Mouse (Mus musculus) lung, postnatal 0 days (tissue): ENCODE measurements at regions not wholly inside any gene's neighbourhood (a gene's known extent, or its start where the extent isn't known, plus 50 kb on each side); places are given as distances from the start of the nearest gene placed in this dataset.

Source experiments
- ATAC-seq: fragments of 200-750 bp; cut with Nextera tagmentation; 2 replicates; pipeline ENCODE4 v1.8.0; 2017; ENCODE audit warnings: moderate library complexity
- DNase-seq: peaks from one replicate; pipeline ENCODE4 v3.0.0-alpha.2; 2016; ENCODE audit warnings: low spot score
- H3K27ac ChIP-seq: fragments of 300-500 bp; sonication (generic); 2 replicates; pipeline ENCODE4 v1.5.1; 2014; ENCODE audit warnings: antibody characterized with exemption, mild to moderate bottlenecking, low read length, mixed read lengths
- H3K27me3 ChIP-seq: fragments of 300-500 bp; sonication (generic); replicated peaks from 2 replicates; pipeline ENCODE4 v1.6.1; 2014; ENCODE audit warnings: low read length, mixed read lengths; ENCODE audit not compliant: insufficient read depth
- H3K36me3 ChIP-seq: fragments of 300-500 bp; sonication (generic); 2 replicates; pipeline ENCODE4 v1.6.1; 2014; ENCODE audit warnings: low read length, mixed read lengths; ENCODE audit not compliant: insufficient read depth
- H3K4me1 ChIP-seq: fragments of 300-500 bp; sonication (generic); 2 replicates; pipeline ENCODE4 v1.6.1; 2014; ENCODE audit warnings: antibody characterized with exemption, low read depth, low read length, mixed read lengths; ENCODE audit not compliant: insufficient read depth
- H3K4me2 ChIP-seq: fragments of 300-500 bp; sonication (generic); replicated peaks from 2 replicates; pipeline ENCODE4 v1.6.1; 2014; ENCODE audit warnings: low read depth, mild to moderate bottlenecking, low read length, moderate library complexity, mixed read lengths
- H3K4me3 ChIP-seq: fragments of 300-500 bp; sonication (generic); 2 replicates; pipeline ENCODE4 v1.5.1; 2014; ENCODE audit warnings: low read depth, low read length
- H3K9ac ChIP-seq: fragments of 300-500 bp; sonication (generic); replicated peaks from 2 replicates; pipeline ENCODE4 v1.6.1; 2014; ENCODE audit warnings: low read depth, mild to moderate bottlenecking
- H3K9me3 ChIP-seq: fragments of 300-500 bp; sonication (generic); 2 replicates; pipeline ENCODE4 v1.6.1; 2016; ENCODE audit warnings: low read length, mixed read lengths
- CTCF ChIP-seq: IDR thresholded peaks from 2 replicates; pipeline ENCODE4 v1.5.1; 2016; ENCODE audit warnings: antibody characterized with exemption, mild to moderate bottlenecking
- EP300 ChIP-seq: IDR thresholded peaks from 2 replicates; pipeline ENCODE4 v1.6.1; 2016; ENCODE audit warnings: antibody characterized with exemption, mild to moderate bottlenecking, control low read depth
- WGBS: fragments of 180-500 bp; shearing (Covaris S2); extraction: QIAGEN DNeasy Blood & Tissue Kit; methylation state at CpG from one replicate; pipeline ENCODE4 v1.1.7; 2014; 5-methylcytosine and 5-hydroxymethylcytosine counted together

DNA sequence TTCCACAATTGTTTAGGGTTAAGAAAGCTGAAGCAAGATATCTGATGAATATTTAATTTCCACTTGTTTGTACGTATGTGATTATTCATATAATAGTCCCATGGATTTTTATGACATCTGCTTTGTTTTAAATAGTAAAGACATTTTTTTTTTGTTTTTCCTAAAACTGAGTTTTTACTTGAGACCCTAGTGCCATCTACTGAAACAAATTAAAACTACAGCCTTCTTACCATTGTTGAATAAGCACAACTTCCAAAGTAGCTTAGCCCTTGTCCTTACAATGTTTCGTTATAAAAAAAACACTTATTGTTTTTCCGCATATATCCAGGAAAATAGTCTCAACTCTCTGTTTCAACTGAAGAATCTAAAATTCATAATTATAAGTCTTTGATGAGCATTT, 68.4 kb upstream of the Mad2l1 start:
- no peak overlapping the region for H3K27ac ChIP-seq

DNA sequence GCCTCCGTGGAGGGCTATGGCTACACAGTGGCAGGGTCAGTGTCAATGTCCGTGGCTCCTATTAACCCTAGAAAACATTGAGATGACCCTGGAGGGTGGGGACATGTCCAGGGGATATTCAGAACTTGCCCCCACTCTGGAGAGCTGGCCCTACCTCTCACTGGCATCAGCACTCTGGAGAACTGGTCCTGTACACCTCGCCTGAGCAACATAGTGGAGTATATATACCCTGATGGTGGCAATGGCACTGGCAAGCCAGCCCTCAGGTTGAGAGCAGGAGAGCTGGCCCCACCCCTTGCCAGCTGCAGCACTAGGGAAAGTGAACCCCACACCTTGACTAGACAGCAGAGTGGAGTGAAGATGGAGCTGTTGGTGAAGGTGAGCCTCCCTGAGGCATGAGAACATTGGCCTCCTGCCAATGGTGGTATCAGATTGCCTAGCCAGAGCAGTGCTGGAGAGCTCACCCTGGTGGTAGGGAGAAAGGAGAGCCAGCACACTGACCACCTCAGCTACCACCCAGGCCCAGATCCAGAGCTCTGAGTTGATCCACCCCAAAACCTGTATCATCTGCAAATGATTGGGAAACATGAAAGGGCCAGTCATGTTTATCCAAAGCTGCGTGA, 64.5 kb upstream of the Mad2l1 start:
- Histone ChIP-seq H3K4me3 (no peak overlapping the region), H3K9ac (no peak overlapping the region), H3K4me2 (no peak overlapping the region), H3K27ac (no peak overlapping the region), H3K4me1 (no peaks in the 10 kb centered on the region), H3K36me3 (no peaks in the 10 kb centered on the region), H3K9me3 (no peaks in the 10 kb centered on the region), H3K27me3 (no peaks in the 10 kb centered on the region)
- DNase-seq (no peak), ATAC-seq (no peak)
- TF ChIP-seq EP300 (no peak), CTCF (no peak)
- WGBS = 85% methylated on average over 4 of the region's 4 CpGs

More for the DNA sequence above, 68.4 kb upstream of the Mad2l1 start:
- H3K27me3 ChIP-seq = no peaks in the 10 kb centered on the region
- WGBS = 26% methylated on average over 3 of the region's 3 CpGs
- H3K36me3 ChIP-seq = no peaks in the 10 kb centered on the region
- TF ChIP-seq CTCF (peak; percentile 65), EP300 (no peak)
- no peak overlapping the region for H3K4me3 ChIP-seq
- H3K4me1 ChIP-seq = no peaks in the 10 kb centered on the region
- no peaks in the 10 kb centered on the region for H3K9me3 ChIP-seq
- no peak overlapping the region for H3K9ac ChIP-seq
- no peak overlapping the region for H3K4me2 ChIP-seq
- DNase-seq = peak; percentile 77
- ATAC-seq = no peak

DNA sequence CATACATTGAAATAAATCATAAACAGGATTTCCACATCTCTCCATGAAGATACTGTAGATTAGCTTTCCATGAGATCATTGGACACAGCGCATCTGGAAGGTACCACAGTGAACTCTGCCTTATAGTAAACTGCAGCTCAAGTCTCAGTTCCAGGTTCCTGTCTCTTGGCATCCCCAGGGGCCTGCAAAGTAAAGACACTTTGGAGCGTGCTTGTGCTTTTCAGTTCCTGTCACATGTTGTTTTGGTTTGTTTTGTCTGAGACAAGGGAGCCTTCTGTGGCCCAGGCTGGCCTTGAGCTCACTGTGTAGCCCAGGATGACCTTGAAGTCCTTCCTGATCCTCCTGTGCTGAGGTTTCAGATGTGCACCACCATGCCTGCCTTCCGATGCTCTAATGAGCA, 63.4 kb upstream of the Mad2l1 start:
- Histone ChIP-seq H3K4me1 (no peaks in the 10 kb centered on the region), H3K27me3 (no peaks in the 10 kb centered on the region), H3K9ac (no peak overlapping the region), H3K4me3 (no peak overlapping the region), H3K36me3 (no peaks in the 10 kb centered on the region), H3K27ac (no peak overlapping the region), H3K4me2 (no peak overlapping the region), H3K9me3 (no peaks in the 10 kb centered on the region)
- no peak for TF ChIP-seq CTCF
- TF ChIP-seq EP300 = no peak
- 69% methylated on average over 3 of the region's 3 CpGs for WGBS
- no peak for ATAC-seq
- no peak for DNase-seq

DNA sequence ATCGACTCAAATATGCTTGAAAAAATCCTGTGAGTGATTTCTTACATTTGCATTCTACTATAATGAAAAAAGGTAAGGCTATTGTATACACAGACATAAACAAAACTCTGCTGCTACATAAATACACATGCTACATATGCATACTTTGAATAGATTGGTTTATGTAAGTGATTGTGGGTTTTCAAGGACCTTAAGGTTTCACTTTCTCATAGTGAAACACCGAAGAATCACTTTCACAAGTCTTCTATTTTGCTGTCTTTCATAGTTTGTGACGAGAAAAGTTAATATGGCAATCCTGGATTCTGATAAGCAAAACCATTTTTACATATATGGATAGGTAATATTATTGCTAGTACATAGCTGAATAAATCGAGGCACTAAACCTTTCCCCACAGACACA, 62.5 kb upstream of the Mad2l1 start:
- no peak for ATAC-seq
- no peak for TF ChIP-seq CTCF
- no peak for TF ChIP-seq EP300
- no peaks in the 10 kb centered on the region for H3K9me3 ChIP-seq

DNA sequence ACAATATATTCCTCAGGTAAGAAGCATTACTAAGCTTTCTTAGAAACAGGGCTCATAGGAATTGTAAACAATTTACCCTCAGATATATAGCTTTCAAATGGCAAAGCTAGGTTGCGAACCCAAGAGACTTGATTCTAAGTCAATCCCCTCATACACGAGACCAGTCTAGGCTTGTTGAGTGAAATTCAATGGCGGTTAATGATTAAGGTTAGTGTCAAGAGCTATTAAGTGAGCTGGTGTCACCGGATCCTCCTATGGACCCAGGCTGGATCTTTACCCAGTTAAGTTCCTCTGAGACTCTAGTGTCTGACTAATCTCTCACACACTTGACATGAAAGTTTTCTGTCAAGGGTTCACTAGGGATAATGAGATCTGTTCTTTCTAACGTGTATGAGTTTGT, 57.6 kb upstream of the Mad2l1 start:
- no peak overlapping the region for H3K9ac ChIP-seq
- 20% methylated on average over 5 of the region's 5 CpGs for WGBS
- no peaks in the 10 kb centered on the region for H3K27me3 ChIP-seq
- no peaks in the 10 kb centered on the region for H3K4me1 ChIP-seq
- no peaks in the 10 kb centered on the region for H3K36me3 ChIP-seq
- no peak overlapping the region for H3K27ac ChIP-seq
- DNase-seq (peak; percentile 44), ATAC-seq (peak; percentile 76)
- TF ChIP-seq CTCF (no peak), EP300 (0 out of 2 replicates have a peak, but pooled peaks have one; percentile 14)
- no peak overlapping the region for H3K4me3 ChIP-seq
- no peaks in the 10 kb centered on the region for H3K9me3 ChIP-seq
- no peak overlapping the region for H3K4me2 ChIP-seq

More for the DNA sequence above, 62.5 kb upstream of the Mad2l1 start:
- H3K36me3 ChIP-seq = no peaks in the 10 kb centered on the region
- no peaks in the 10 kb centered on the region for H3K4me1 ChIP-seq
- no peak overlapping the region for H3K9ac ChIP-seq
- H3K27ac ChIP-seq = no peak overlapping the region
- WGBS = 68% methylated on average over 4 of the region's 4 CpGs
- H3K4me2 ChIP-seq = no peak overlapping the region
- no peak overlapping the region for H3K4me3 ChIP-seq
- no peaks in the 10 kb centered on the region for H3K27me3 ChIP-seq
- no peak for DNase-seq

DNA sequence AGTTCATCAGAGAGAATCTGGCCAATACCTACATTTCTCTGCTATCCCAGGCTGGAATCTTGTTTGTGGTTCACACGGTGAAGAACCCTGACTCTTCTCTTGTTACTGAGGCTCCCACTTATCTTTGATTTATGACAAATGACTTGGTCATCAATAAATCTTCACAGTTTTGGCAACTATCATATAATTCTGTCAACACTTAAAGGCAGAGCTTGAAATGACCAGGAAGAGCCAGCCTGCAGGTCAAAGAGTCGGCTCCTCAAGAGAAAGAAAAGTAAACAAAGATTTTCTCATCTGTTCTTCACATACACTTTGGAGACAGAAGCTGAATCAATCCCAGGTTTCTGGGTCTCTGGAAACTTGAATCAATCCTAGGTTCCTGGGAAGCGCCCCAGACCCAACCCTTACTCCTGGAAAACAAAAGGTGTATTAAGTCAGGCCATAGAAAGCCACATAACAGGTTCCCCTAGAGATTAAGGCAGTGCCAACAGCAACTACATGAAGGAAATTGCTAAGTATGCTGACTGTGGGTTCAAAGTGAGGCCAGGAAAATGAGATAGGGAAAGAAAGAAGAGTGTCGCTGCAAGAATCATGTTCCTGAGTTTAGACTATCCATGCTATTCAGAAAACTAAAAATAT, 56.7 kb upstream of the Mad2l1 start:
- TF ChIP-seq EP300 (no peak), CTCF (no peak)
- ATAC-seq (no peak), DNase-seq (peak; percentile 20)
- Histone ChIP-seq H3K4me2 (no peak overlapping the region), H3K9me3 (no peaks in the 10 kb centered on the region), H3K36me3 (no peaks in the 10 kb centered on the region), H3K27ac (no peak overlapping the region), H3K4me3 (no peak overlapping the region), H3K27me3 (no peaks in the 10 kb centered on the region), H3K9ac (no peak overlapping the region), H3K4me1 (no peaks in the 10 kb centered on the region)
- 16% methylated on average over 4 of the region's 4 CpGs for WGBS
